Mouse (Mus musculus) testis, adult 2 months (tissue): ENCODE data around the gene Ppme1. TPM values are rescaled to one million over a fixed set of nuclear protein-coding genes. Genes with fewer than 3 reads are reported as not detected.

Source experiments
- H3K27ac ChIP-seq: fragments of 200-500 bp; 2 replicates; pipeline ENCODE4 v1.5.1; 2012; ENCODE audit warnings: low read depth, low read length; ENCODE audit not compliant: control insufficient read depth, insufficient read depth
- H3K27me3 ChIP-seq: fragments of 200-500 bp; 2 replicates; pipeline ENCODE4 v1.6.1; 2012; ENCODE audit warnings: mild to moderate bottlenecking, low read length, moderate library complexity; ENCODE audit not compliant: control insufficient read depth, insufficient read depth
- H3K36me3 ChIP-seq: fragments of 200-500 bp; 2 replicates; pipeline ENCODE4 v1.6.1; 2012; ENCODE audit warnings: mild to moderate bottlenecking, low read length; ENCODE audit not compliant: control insufficient read depth, insufficient read depth
- H3K4me1 ChIP-seq: fragments of 200-500 bp; 2 replicates; pipeline ENCODE4 v1.6.1; 2012; ENCODE audit warnings: low read length; ENCODE audit not compliant: control insufficient read depth, insufficient read depth
- H3K4me3 ChIP-seq: fragments of 200-500 bp; 2 replicates; pipeline ENCODE4 v1.5.1; 2012; ENCODE audit warnings: low read depth, mild to moderate bottlenecking, low read length, moderate library complexity, mixed read lengths; ENCODE audit not compliant: control insufficient read depth
- CTCF ChIP-seq: fragments of 200-500 bp; IDR thresholded peaks from 2 replicates; pipeline ENCODE4 v1.5.1; 2012; ENCODE audit warnings: low read depth, mild to moderate bottlenecking, inconsistent platforms, low read length, moderate library complexity; ENCODE audit not compliant: control insufficient read depth, insufficient read depth, insufficient replicate concordance
- POLR2A ChIP-seq: fragments of 200-500 bp; IDR thresholded peaks from 2 replicates; pipeline ENCODE4 v1.6.1; 2012; ENCODE audit warnings: low read depth, mild to moderate bottlenecking, inconsistent platforms, low read length, moderate library complexity; ENCODE audit not compliant: control insufficient read depth
- polyA plus RNA-seq: library from polyadenylated mRNA; depleted of rRNA; stranded (reverse); fragments of >200 nt; gene quantifications from 2 replicates; pipeline ENCODE4 v1.2.3, GENCODE M21; 2012

Gene Ppme1
- polyA plus RNA-seq, 1 experiment = 138 TPM

DNA sequence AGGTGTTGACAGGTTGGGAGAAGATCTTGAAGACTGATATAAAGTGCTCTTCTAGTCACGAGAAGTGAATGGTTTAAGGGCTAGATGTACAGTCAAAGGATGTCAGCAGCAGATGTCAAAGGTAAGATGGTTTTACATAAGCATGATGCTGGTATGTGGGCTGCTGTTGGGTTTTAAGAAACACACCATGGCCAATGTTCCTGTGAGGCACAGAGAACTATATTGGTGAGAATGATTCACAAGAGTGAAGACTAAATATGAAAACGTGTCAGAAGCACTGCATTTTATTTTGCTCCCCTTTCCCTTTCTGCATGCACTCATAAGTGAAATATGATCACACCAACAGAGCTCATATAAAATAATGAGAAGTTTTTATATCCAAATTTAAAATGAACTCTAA is 8.9 kb downstream of the Ppme1 start:
- Histone ChIP-seq H3K36me3 (no peaks in the 10 kb centered on the region), H3K27ac (no peak overlapping the region), H3K4me3 (no peak overlapping the region)

DNA sequence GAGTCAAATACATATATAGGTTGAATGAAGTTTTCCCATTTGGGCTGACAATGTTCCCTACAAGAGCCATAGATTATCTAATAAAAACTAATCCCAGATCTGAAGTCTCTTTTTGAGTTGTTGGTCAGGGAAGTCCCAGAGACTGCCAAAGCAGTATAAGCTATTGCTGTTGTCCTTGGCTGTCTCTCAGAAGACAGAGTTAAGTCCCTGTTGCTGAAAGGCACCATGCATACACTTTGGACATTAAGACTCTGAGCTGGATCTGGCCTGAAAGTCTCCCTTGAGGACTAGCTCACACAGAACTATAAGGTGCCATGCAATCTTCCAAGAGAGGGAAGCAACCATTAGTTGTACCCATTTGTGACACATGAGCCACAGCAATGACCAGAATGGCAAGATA is 14.3 kb downstream of the Ppme1 start:
- Histone ChIP-seq H3K4me3 (no peak overlapping the region), H3K36me3 (no peaks in the 10 kb centered on the region), H3K27me3 (no peaks in the 10 kb centered on the region), H3K4me1 (no peaks in the 10 kb centered on the region), H3K27ac (no peak overlapping the region)
- no peak for TF ChIP-seq CTCF
- TF ChIP-seq POLR2A = no peak

More for the DNA sequence above, 8.9 kb downstream of the Ppme1 start:
- Histone ChIP-seq H3K27me3 (no peaks in the 10 kb centered on the region), H3K4me1 (no peaks in the 10 kb centered on the region)
- no peak for TF ChIP-seq CTCF
- TF ChIP-seq POLR2A = no peak

DNA sequence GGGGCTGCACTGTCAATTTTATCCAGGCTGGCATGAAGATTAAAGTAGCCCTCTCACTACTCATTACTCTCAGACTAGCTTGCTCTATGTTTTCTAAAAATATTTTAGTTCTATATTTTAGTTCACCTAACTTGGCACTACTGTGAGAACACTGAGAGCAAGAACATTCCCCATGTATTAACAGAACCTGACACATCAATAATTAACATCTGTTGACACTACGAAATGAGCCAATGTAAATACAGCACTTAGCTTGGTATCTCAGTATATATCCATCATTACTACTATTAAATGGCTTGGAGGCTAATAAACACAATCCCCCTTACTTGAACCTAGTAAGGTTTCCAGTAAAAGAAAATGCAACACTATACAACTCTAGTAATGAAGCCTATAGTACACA is 15.3 kb downstream of the Ppme1 start:
- Histone ChIP-seq H3K4me3 (no peak overlapping the region), H3K27me3 (no peaks in the 10 kb centered on the region), H3K4me1 (no peaks in the 10 kb centered on the region), H3K36me3 (no peaks in the 10 kb centered on the region), H3K27ac (no peak overlapping the region)
- TF ChIP-seq CTCF (no peak), POLR2A (no peak)

DNA sequence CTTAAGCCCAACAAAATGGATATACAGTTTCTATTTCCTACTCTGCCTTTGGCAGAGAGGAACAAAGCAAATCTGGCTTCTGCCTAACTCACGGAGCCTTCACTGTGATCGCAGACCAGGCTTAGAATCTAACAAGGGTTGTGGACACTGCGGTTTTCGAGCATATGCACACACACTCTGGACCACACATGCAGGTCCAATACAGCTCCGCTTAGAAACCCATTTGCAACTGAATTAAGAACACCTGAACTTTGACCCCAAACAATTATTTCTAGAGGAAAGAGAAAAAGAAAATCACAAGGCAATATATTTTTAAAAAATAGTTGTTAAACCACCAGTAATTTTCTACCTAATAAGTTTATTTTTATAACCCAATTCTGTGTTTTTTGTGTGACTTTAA is 15.8 kb downstream of the Ppme1 start:
- H3K27ac ChIP-seq = no peak overlapping the region
- H3K36me3 ChIP-seq = no peaks in the 10 kb centered on the region
- no peaks in the 10 kb centered on the region for H3K27me3 ChIP-seq
- no peaks in the 10 kb centered on the region for H3K4me1 ChIP-seq
- TF ChIP-seq CTCF = no peak
- TF ChIP-seq POLR2A = no peak
- no peak overlapping the region for H3K4me3 ChIP-seq

DNA sequence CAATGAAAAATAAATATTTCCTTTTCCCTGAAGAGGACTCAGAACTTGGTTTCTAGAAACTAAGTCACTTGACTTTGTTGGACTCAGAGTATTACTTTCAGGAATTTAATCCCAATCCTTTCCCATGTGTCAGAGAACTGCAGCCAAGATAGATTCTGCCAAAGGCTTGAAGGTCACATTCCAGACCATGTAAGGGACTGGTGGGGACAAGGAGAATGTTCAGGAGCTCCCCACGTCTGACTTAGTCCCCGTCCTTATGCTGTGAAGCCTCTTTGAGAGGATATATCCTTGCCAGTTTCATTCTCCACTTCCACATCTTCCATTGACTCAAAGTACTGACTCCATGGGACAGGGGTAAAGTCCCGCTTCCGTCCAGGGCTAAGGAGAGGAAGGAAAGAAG is 17.1 kb downstream of the Ppme1 start:
- H3K36me3 ChIP-seq = no peaks in the 10 kb centered on the region
- no peak overlapping the region for H3K27ac ChIP-seq
- TF ChIP-seq CTCF (no peak), POLR2A (no peak)

DNA sequence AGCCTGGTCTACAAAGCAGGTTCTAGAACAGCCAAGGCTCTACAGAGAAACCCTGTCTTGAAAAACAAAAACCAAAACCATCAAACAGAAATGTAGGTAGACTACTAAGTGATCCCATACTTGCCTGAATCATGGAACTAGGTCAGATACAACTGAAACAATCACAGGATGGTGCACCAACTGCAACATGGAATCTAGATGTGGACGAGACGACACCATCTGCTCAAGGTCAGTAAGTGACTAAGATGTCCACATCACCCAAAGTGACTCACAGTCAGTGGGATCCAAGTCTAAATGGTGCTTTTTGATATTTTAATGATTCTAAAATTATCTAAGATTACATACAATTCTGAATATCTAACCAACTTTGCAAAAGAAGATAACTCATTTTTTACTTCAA is 36.2 kb downstream of the Ppme1 start:
- Histone ChIP-seq H3K4me1 (no peaks in the 10 kb centered on the region), H3K27ac (no peak overlapping the region), H3K27me3 (no peaks in the 10 kb centered on the region), H3K36me3 (no peaks in the 10 kb centered on the region; the same call in 1 of the 2 replicates), H3K4me3 (no peak overlapping the region)
- no peak for TF ChIP-seq CTCF
- no peak for TF ChIP-seq POLR2A

More for the DNA sequence above, 17.1 kb downstream of the Ppme1 start:
- no peaks in the 10 kb centered on the region for H3K4me1 ChIP-seq
- no peaks in the 10 kb centered on the region for H3K27me3 ChIP-seq
- no peak overlapping the region for H3K4me3 ChIP-seq

DNA sequence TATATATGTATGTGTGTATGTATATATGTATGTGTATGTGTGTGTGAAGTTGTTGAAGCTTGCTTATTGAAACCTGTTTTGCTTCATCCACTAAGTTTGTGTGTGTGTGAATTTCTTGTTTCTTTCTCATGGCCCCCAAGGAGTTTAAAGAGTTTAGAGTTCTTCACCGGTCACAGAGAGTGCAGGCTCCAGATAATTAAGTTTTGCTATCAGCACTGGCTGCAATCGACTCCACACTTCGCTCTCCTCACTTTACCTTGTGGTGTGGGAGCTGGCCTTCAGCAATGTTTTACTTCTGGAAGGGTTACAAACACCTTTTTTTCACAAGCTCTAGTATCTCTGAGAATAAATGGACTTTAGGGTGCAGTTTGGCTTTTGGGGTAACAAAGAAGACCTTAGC is 40.8 kb downstream of the Ppme1 start:
- no peaks in the 10 kb centered on the region for H3K27me3 ChIP-seq
- TF ChIP-seq POLR2A (no peak), CTCF (no peak)
- H3K27ac ChIP-seq = no peak overlapping the region
- H3K36me3 ChIP-seq = no peaks in the 10 kb centered on the region; the same call in 1 of the 2 replicates
- H3K4me1 ChIP-seq = no peaks in the 10 kb centered on the region
- H3K4me3 ChIP-seq = no peak overlapping the region

DNA sequence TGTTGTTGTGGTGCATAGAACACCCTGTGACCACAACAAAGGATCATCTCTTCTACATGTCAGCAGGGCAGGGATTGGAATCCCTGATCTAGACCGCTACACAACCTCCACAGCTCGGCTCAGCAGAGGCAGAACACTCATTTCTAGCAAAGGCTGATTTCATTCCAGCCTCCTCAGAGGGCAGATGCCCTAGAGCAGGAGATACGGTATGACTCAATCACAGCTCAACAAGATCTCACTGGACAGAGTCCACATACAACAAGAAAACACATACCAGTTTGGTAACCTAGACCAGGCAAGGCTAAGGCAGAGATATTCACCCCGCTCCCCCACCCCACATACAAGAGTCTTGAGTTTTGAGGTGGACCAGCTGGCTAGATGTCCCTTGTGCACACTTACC is 43.5 kb downstream of the Ppme1 start:
- Histone ChIP-seq H3K4me3 (no peak overlapping the region), H3K27ac (no peak overlapping the region), H3K4me1 (no peaks in the 10 kb centered on the region), H3K36me3 (no peaks in the 10 kb centered on the region), H3K27me3 (no peaks in the 10 kb centered on the region)
- TF ChIP-seq CTCF = no peak
- TF ChIP-seq POLR2A = no peak
